Mouse (Mus musculus): ENCODE results near the gene Magi1. TPM values are rescaled to one million over a fixed set of nuclear protein-coding genes. Genes with fewer than 3 reads are reported as not detected.

Gene Magi1
- total and polyA plus RNA-seq, 2 experiments from 2014 or later, result 27.6 to 45.4 TPM

- under 1% methylated on average over 52 of the region's 55 CpGs for WGBS
- no peaks in the 10 kb centered on the region for H3K36me3 ChIP-seq (ENCODE audit: insufficient read depth, low read length)
- peak; percentile 32 for TF ChIP-seq CTCF (IDR thresholded peaks at IDR 0.05)
- H3K9ac ChIP-seq (replicated peaks; ENCODE audit: low read length, poor library complexity, severe bottlenecking), result peak overlapping the region; percentile 56
- H3K4me2 ChIP-seq (ENCODE audit: low read depth, low read length, poor library complexity, severe bottlenecking), result peak overlapping the region; percentile 96
- H3K27me3 ChIP-seq (ENCODE audit: insufficient read depth, low read length), result no peaks in the 10 kb centered on the region
- no peak for ATAC-seq (ENCODE audit: low FRiP score)
- peak overlapping the region; percentile 68; the same call in 1 of the 2 replicates for H3K27ac ChIP-seq (ENCODE audit: low read depth, low read length)
- DNase-seq (ENCODE audit: low spot score), result peak; percentile 20
- H3K4me1 ChIP-seq (ENCODE audit: insufficient read depth, low read length), result peaks cover 13% of the 10 kb centered on the region; the same call in 1 of the 2 replicates
- H3K9me3 ChIP-seq (ENCODE audit: low read length), result no peaks in the 10 kb centered on the region
- H3K4me3 ChIP-seq (ENCODE audit: low read depth, low read length), result peak overlapping the region; percentile 86
Observed at GRCm38 (mm10) chr6:94282301-94283241, 1.1 kb downstream of the Magi1 start.

- no peak for TF ChIP-seq CTCF (IDR thresholded peaks at IDR 0.05)
- H3K4me2 ChIP-seq (ENCODE audit: low read depth, low read length, poor library complexity, severe bottlenecking), result peak overlapping the region; percentile 96
- peaks cover 13% of the 10 kb centered on the region; the same call in 1 of the 2 replicates for H3K4me1 ChIP-seq (ENCODE audit: insufficient read depth, low read length)
- no peak overlapping the region for H3K9ac ChIP-seq (replicated peaks; ENCODE audit: low read length, poor library complexity, severe bottlenecking)
- H3K27me3 ChIP-seq (ENCODE audit: insufficient read depth, low read length), result no peaks in the 10 kb centered on the region
- H3K9me3 ChIP-seq (ENCODE audit: low read length), result no peaks in the 10 kb centered on the region
- H3K4me3 ChIP-seq (ENCODE audit: low read depth, low read length), result peak overlapping the region; percentile 86
- no peaks in the 10 kb centered on the region for H3K36me3 ChIP-seq (ENCODE audit: insufficient read depth, low read length)
- no peak overlapping the region for H3K27ac ChIP-seq (ENCODE audit: low read depth, low read length)
- WGBS, result 10% methylated on average over 17 of the region's 17 CpGs
- DNase-seq (ENCODE audit: low spot score) (peak; percentile 9), ATAC-seq (ENCODE audit: low FRiP score) (no peak)
Observed at GRCm38 (mm10) chr6:94281606-94282280, 2.0 kb downstream of the Magi1 start.

- no peak for TF ChIP-seq CTCF (IDR thresholded peaks at IDR 0.05)
- no peaks in the 10 kb centered on the region for H3K36me3 ChIP-seq (ENCODE audit: insufficient read depth, low read length)
- no peak for DNase-seq (ENCODE audit: low spot score)
- no peaks in the 10 kb centered on the region for H3K4me1 ChIP-seq (ENCODE audit: insufficient read depth, low read length)
- H3K9ac ChIP-seq (replicated peaks; ENCODE audit: low read length, poor library complexity, severe bottlenecking), result no peak overlapping the region
- H3K4me2 ChIP-seq (ENCODE audit: low read depth, low read length, poor library complexity, severe bottlenecking), result no peak overlapping the region
- H3K9me3 ChIP-seq (ENCODE audit: low read length), result no peaks in the 10 kb centered on the region
- H3K27me3 ChIP-seq (ENCODE audit: insufficient read depth, low read length), result no peaks in the 10 kb centered on the region
- H3K4me3 ChIP-seq (ENCODE audit: low read depth, low read length), result no peak overlapping the region
- ATAC-seq (ENCODE audit: low FRiP score), result no peak
- 87% methylated on average over 3 of the region's 3 CpGs for WGBS
- H3K27ac ChIP-seq (ENCODE audit: low read depth, low read length), result no peak overlapping the region
Observed at GRCm38 (mm10) chr6:94273941-94274340, 9.8 kb downstream of the Magi1 start.

- no peak for ATAC-seq (ENCODE audit: low FRiP score)
- TF ChIP-seq CTCF (IDR thresholded peaks at IDR 0.05), result no peak
- no peak overlapping the region for H3K4me2 ChIP-seq (ENCODE audit: low read depth, low read length, poor library complexity, severe bottlenecking)
- H3K36me3 ChIP-seq (ENCODE audit: insufficient read depth, low read length), result no peaks in the 10 kb centered on the region
- no peak overlapping the region for H3K4me3 ChIP-seq (ENCODE audit: low read depth, low read length)
- 0 out of 2 replicates have a peak overlapping the region, but pooled peaks have one; percentile 26 for H3K27ac ChIP-seq (ENCODE audit: low read depth, low read length)
- H3K4me1 ChIP-seq (ENCODE audit: insufficient read depth, low read length), result no peaks in the 10 kb centered on the region
- no peak for DNase-seq (ENCODE audit: low spot score)
- H3K9me3 ChIP-seq (ENCODE audit: low read length), result no peaks in the 10 kb centered on the region
- H3K9ac ChIP-seq (replicated peaks; ENCODE audit: low read length, poor library complexity, severe bottlenecking), result no peak overlapping the region
- no peaks in the 10 kb centered on the region for H3K27me3 ChIP-seq (ENCODE audit: insufficient read depth, low read length)
- 79% methylated on average over 5 of the region's 5 CpGs for WGBS
Observed at GRCm38 (mm10) chr6:94270001-94270400, 13.7 kb downstream of the Magi1 start.

GRCm38 (mm10) chr6:94269174-94269573 lies 14.5 kb downstream of the Magi1 start:
- H3K4me1 ChIP-seq (ENCODE audit: insufficient read depth, low read length), result no peaks in the 10 kb centered on the region
- H3K27me3 ChIP-seq (ENCODE audit: insufficient read depth, low read length), result no peaks in the 10 kb centered on the region
- no peak overlapping the region for H3K4me3 ChIP-seq (ENCODE audit: low read depth, low read length)
- no peaks in the 10 kb centered on the region for H3K36me3 ChIP-seq (ENCODE audit: insufficient read depth, low read length)
- TF ChIP-seq CTCF (IDR thresholded peaks at IDR 0.05), result no peak
- no peak overlapping the region for H3K9ac ChIP-seq (replicated peaks; ENCODE audit: low read length, poor library complexity, severe bottlenecking)
- H3K9me3 ChIP-seq (ENCODE audit: low read length), result no peaks in the 10 kb centered on the region
- 84% methylated on average over 4 of the region's 4 CpGs for WGBS
- H3K4me2 ChIP-seq (ENCODE audit: low read depth, low read length, poor library complexity, severe bottlenecking), result no peak overlapping the region
- DNase-seq (ENCODE audit: low spot score), result no peak
- ATAC-seq (ENCODE audit: low FRiP score), result no peak
- no peak overlapping the region for H3K27ac ChIP-seq (ENCODE audit: low read depth, low read length)

All from midbrain, postnatal 0 days (tissue).